Mouse (Mus musculus): ENCODE results near the gene Cmtm6. TPM values are rescaled to one million over a fixed set of nuclear protein-coding genes. Genes with fewer than 3 reads are reported as not detected.

Gene Cmtm6
- polyA plus RNA-seq, 1 experiment from 2014 or later, result 21.9 TPM

- no peak for DNase-seq
Observed at GRCm38 (mm10) chr9:114774629-114775028, 43.7 kb downstream of the Cmtm6 start.

GRCm38 (mm10) chr9:114775272-114775671, 44.4 kb downstream of the Cmtm6 start:
- Histone ChIP-seq H3K4me3 (replicated peaks) (no peak overlapping the region), H3K4me2 (0 out of 2 replicates have a peak overlapping the region, but pooled peaks have one; percentile 8), H3K27me3 (peaks cover 5% of the 10 kb centered on the region; the same call in 1 of the 2 replicates), H3K27ac (peak overlapping the region; percentile 53), H3K9me3 (replicated peaks) (no peaks in the 10 kb centered on the region), H3K9ac (no peak overlapping the region), H3K4me1 (replicated peaks) (peaks cover 38% of the 10 kb centered on the region), H3K36me3 (peaks cover 12% of the 10 kb centered on the region)
- DNase-seq (no peak), ATAC-seq (ENCODE audit: low read depth) (no peak)
- 40% methylated on average over 4 of the region's 4 CpGs for WGBS (ENCODE audit: insufficient replicate concordance)

More at GRCm38 (mm10) chr9:114774629-114775028, 43.7 kb downstream of the Cmtm6 start:
- WGBS (ENCODE audit: insufficient replicate concordance), result 67% methylated on average over 6 of the region's 6 CpGs
- Histone ChIP-seq H3K4me3 (replicated peaks) (no peak overlapping the region), H3K36me3 (peaks cover 12% of the 10 kb centered on the region), H3K4me1 (replicated peaks) (peaks cover 32% of the 10 kb centered on the region), H3K27ac (no peak overlapping the region), H3K27me3 (no peaks in the 10 kb centered on the region), H3K4me2 (no peak overlapping the region), H3K9ac (no peak overlapping the region), H3K9me3 (replicated peaks) (no peaks in the 10 kb centered on the region)
- ATAC-seq (ENCODE audit: low read depth), result no peak

- ATAC-seq (ENCODE audit: low read depth) (no peak), DNase-seq (no peak)
- WGBS (ENCODE audit: insufficient replicate concordance), result 52% methylated on average over 3 of the region's 3 CpGs
- H3K27me3 ChIP-seq, result peaks cover 8% of the 10 kb centered on the region; the same call in 1 of the 2 replicates
- H3K9me3 ChIP-seq (replicated peaks), result no peaks in the 10 kb centered on the region
- H3K4me2 ChIP-seq, result no peak overlapping the region; the same call in 1 of the 2 replicates
- no peak overlapping the region; the same call in 1 of the 2 replicates for H3K27ac ChIP-seq
- peaks cover 12% of the 10 kb centered on the region for H3K36me3 ChIP-seq
- no peak overlapping the region for H3K4me3 ChIP-seq (replicated peaks)
- no peak overlapping the region for H3K9ac ChIP-seq
- peaks cover 48% of the 10 kb centered on the region for H3K4me1 ChIP-seq (replicated peaks)
Observed at GRCm38 (mm10) chr9:114776361-114776760, 45.4 kb downstream of the Cmtm6 start.

GRCm38 (mm10) chr9:114777178-114778046, 46.5 kb downstream of the Cmtm6 start:
- 17% methylated on average over 6 of the region's 6 CpGs for WGBS (ENCODE audit: insufficient replicate concordance)
- Histone ChIP-seq H3K4me2 (peak overlapping the region; percentile 39), H3K27ac (peak overlapping the region; percentile 57), H3K4me1 (replicated peaks) (peaks cover 58% of the 10 kb centered on the region), H3K36me3 (peaks cover 4% of the 10 kb centered on the region), H3K4me3 (replicated peaks) (no peak overlapping the region; the same call in 1 of the 2 replicates), H3K27me3 (peaks cover 8% of the 10 kb centered on the region; the same call in 1 of the 2 replicates), H3K9me3 (replicated peaks) (no peaks in the 10 kb centered on the region), H3K9ac (0 out of 2 replicates have a peak overlapping the region, but pooled peaks have one; percentile 8)
- DNase-seq, result no peak
- ATAC-seq (ENCODE audit: low read depth), result no peak

- ATAC-seq (ENCODE audit: low read depth) (no peak), DNase-seq (no peak)
- Histone ChIP-seq H3K4me3 (replicated peaks) (no peak overlapping the region), H3K4me2 (peak overlapping the region; percentile 39), H3K4me1 (replicated peaks) (peaks cover 60% of the 10 kb centered on the region), H3K9ac (no peak overlapping the region), H3K27ac (peak overlapping the region; percentile 57; the same call in 1 of the 2 replicates), H3K9me3 (replicated peaks) (no peaks in the 10 kb centered on the region), H3K27me3 (peaks cover 8% of the 10 kb centered on the region; the same call in 1 of the 2 replicates), H3K36me3 (no peaks in the 10 kb centered on the region)
- WGBS (ENCODE audit: insufficient replicate concordance), result 19% methylated on average over 7 of the region's 7 CpGs
Observed at GRCm38 (mm10) chr9:114778047-114778390, 47.1 kb downstream of the Cmtm6 start.

- Histone ChIP-seq H3K36me3 (no peaks in the 10 kb centered on the region), H3K4me1 (replicated peaks) (peaks cover 60% of the 10 kb centered on the region)
- 61% methylated on average over 7 of the region's 7 CpGs for WGBS (ENCODE audit: insufficient replicate concordance)
Observed at GRCm38 (mm10) chr9:114778877-114779276, 48.0 kb downstream of the Cmtm6 start.

GRCm38 (mm10) chr9:114779984-114780745, 49.2 kb downstream of the Cmtm6 start:
- DNase-seq (no peak), ATAC-seq (ENCODE audit: low read depth) (no peak)
- peaks cover 55% of the 10 kb centered on the region for H3K4me1 ChIP-seq (replicated peaks)
- WGBS (ENCODE audit: insufficient replicate concordance), result 8% methylated on average over 23 of the region's 23 CpGs
- H3K9me3 ChIP-seq (replicated peaks), result no peaks in the 10 kb centered on the region
- H3K4me2 ChIP-seq, result peak overlapping the region; percentile 80
- peak overlapping the region; percentile 61 for H3K4me3 ChIP-seq (replicated peaks)
- no peaks in the 10 kb centered on the region for H3K36me3 ChIP-seq
- H3K9ac ChIP-seq, result peak overlapping the region; percentile 73
- peak overlapping the region; percentile 73; the same call in 1 of the 2 replicates for H3K27ac ChIP-seq
- peaks cover 8% of the 10 kb centered on the region; the same call in 1 of the 2 replicates for H3K27me3 ChIP-seq

More at GRCm38 (mm10) chr9:114778877-114779276, 48.0 kb downstream of the Cmtm6 start:
- Histone ChIP-seq H3K4me2 (no peak overlapping the region; the same call in 1 of the 2 replicates), H3K27ac (no peak overlapping the region), H3K27me3 (peaks cover 8% of the 10 kb centered on the region; the same call in 1 of the 2 replicates), H3K9me3 (replicated peaks) (no peaks in the 10 kb centered on the region), H3K4me3 (replicated peaks) (no peak overlapping the region), H3K9ac (no peak overlapping the region)
- ATAC-seq (ENCODE audit: low read depth) (no peak), DNase-seq (no peak)

GRCm38 (mm10) chr9:114780746-114781525, 50.0 kb downstream of the Cmtm6 start:
- ATAC-seq (ENCODE audit: low read depth) (peak; percentile 45), DNase-seq (no peak)
- Histone ChIP-seq H3K9me3 (replicated peaks) (no peaks in the 10 kb centered on the region), H3K27ac (peak overlapping the region; percentile 73), H3K4me2 (peak overlapping the region; percentile 80), H3K27me3 (peaks cover 8% of the 10 kb centered on the region; the same call in 1 of the 2 replicates), H3K9ac (peak overlapping the region; percentile 73), H3K4me1 (replicated peaks) (peaks cover 54% of the 10 kb centered on the region), H3K4me3 (replicated peaks) (peak overlapping the region; percentile 61), H3K36me3 (no peaks in the 10 kb centered on the region)
- WGBS (ENCODE audit: insufficient replicate concordance), result under 1% methylated on average over 38 of the region's 38 CpGs

GRCm38 (mm10) chr9:114781526-114782212, 50.8 kb downstream of the Cmtm6 start, which contains the start of gene Cmtm7:
Cmtm7 (minus strand) TSS chr9:114781856.
- Histone ChIP-seq H3K27me3 (peaks cover 8% of the 10 kb centered on the region; the same call in 1 of the 2 replicates), H3K9ac (peak within 1 kb of the TSS; percentile 73), H3K4me2 (peak within 1 kb of the TSS; percentile 80), H3K4me3 (replicated peaks) (peak within 1 kb of the TSS; percentile 61), H3K4me1 (replicated peaks) (peaks cover 48% of the 10 kb centered on the region), H3K36me3 (no peaks in the 10 kb centered on the region), H3K27ac (peak within 1 kb of the TSS; percentile 73), H3K9me3 (replicated peaks) (no peaks in the 10 kb centered on the region)
- ATAC-seq (ENCODE audit: low read depth) (peak; percentile 78), DNase-seq (peak; percentile 45)
- under 1% methylated on average over 53 of the region's 54 CpGs for WGBS (ENCODE audit: insufficient replicate concordance)
